Mouse (Mus musculus) hindbrain, embryonic 15.5 days (tissue): ENCODE data around the gene Neb. TPM values are rescaled to one million over a fixed set of nuclear protein-coding genes. Genes with fewer than 3 reads are reported as not detected.

Source experiments
- ATAC-seq: fragments of 200-750 bp; cut with Nextera tagmentation; 2 replicates; pipeline ENCODE4 v1.8.0; 2017; ENCODE audit warnings: low read depth, moderate number of reproducible peaks, moderate TSS enrichment; ENCODE audit not compliant: low FRiP score
- H3K27ac ChIP-seq: fragments of 300-500 bp; sonication (generic); replicated peaks from 2 replicates; pipeline ENCODE4 v1.5.1; 2015; ENCODE audit warnings: mild to moderate bottlenecking, inconsistent platforms
- H3K27me3 ChIP-seq: fragments of 300-500 bp; sonication (generic); 2 replicates; pipeline ENCODE4 v1.6.1; 2015; ENCODE audit warnings: control low read depth, inconsistent platforms
- H3K36me3 ChIP-seq: fragments of 300-500 bp; sonication (generic); 2 replicates; pipeline ENCODE4 v1.6.1; 2015; ENCODE audit warnings: control low read depth, inconsistent platforms
- H3K4me1 ChIP-seq: fragments of 300-500 bp; sonication (generic); replicated peaks from 2 replicates; pipeline ENCODE4 v1.6.1; 2015; ENCODE audit warnings: control low read depth, inconsistent platforms
- H3K4me2 ChIP-seq: fragments of 300-500 bp; sonication (generic); 2 replicates; pipeline ENCODE4 v1.6.1; 2015; ENCODE audit warnings: moderate library complexity, mild to moderate bottlenecking, inconsistent platforms
- H3K4me3 ChIP-seq: fragments of 300-500 bp; sonication (generic); 2 replicates; pipeline ENCODE4 v1.5.1; 2015; ENCODE audit warnings: mild to moderate bottlenecking, inconsistent platforms
- H3K9ac ChIP-seq: fragments of 300-500 bp; sonication (generic); 2 replicates; pipeline ENCODE4 v1.6.1; 2015; ENCODE audit warnings: inconsistent platforms
- H3K9me3 ChIP-seq: fragments of 300-500 bp; sonication (generic); 2 replicates; pipeline ENCODE4 v1.6.1; 2016; ENCODE audit warnings: control low read depth, inconsistent platforms
- WGBS: fragments of 180-500 bp; shearing (Covaris S2); methylation state at CpG from one replicate; pipeline ENCODE4 v1.1.7; 2015; 5-methylcytosine and 5-hydroxymethylcytosine counted together
- polyA plus RNA-seq: library from polyadenylated mRNA; unstranded; fragments of >200 nt; fragmentation: Nextera tagmentation; extraction: Ambion mirVana; gene quantifications from 2 replicates; pipeline ENCODE4 v1.2.1, GENCODE M21; 2015

The Neb gene
- polyA plus RNA-seq, 1 experiment from 2014 or later: 0.36 TPM

DNA sequence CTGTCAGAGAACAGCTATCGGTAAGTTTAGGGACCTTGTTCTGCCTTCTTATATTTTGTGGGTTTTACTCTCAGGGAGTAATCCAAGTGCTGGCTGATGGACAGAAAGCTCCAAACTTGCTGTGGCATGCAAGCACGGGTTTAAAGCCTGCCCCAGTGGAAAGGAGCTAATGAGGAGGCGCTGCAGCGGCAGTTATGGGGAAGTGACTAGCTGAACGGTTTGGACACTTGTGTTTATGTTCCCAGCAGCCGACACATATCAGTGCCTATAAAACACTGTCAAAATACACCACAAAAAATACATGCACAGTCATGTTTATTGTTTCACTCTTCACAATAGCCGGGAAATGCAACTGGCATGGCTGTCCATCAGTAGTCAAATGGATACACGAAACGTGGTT lies 81.5 kb downstream of the Neb start:
- ATAC-seq: no peak
- 78% methylated on average over 9 of the region's 9 CpGs for WGBS

DNA sequence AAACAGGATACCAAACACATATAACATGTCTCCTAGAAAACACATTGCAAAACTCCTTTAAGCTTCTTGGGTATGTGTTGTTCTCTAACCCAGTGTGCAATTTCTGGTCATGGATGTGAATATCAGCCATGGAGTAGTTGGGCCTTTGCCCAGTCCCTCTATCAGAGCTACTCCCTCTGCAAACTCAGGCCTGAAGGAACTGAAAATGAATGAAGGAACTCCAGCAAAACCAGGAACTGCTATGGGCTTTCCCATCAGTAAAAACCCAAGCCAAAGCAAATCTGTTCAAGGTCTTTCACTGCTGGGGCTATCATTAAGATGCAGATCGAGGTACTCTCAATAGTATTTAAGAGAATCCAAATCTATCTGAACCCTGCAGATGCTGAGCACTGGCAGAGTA lies 90.8 kb downstream of the Neb start:
- ATAC-seq: no peak
- WGBS: 88% methylated on average over 1 of the region's 1 CpGs
- H3K4me2 ChIP-seq: no peak overlapping the region

More for the DNA sequence above, 81.5 kb downstream of the Neb start:
- Histone ChIP-seq H3K9me3 (no peaks in the 10 kb centered on the region), H3K36me3 (no peaks in the 10 kb centered on the region), H3K9ac (no peak overlapping the region), H3K4me1 (no peaks in the 10 kb centered on the region), H3K27ac (no peak overlapping the region), H3K27me3 (no peaks in the 10 kb centered on the region), H3K4me2 (no peak overlapping the region), H3K4me3 (no peak overlapping the region)

DNA sequence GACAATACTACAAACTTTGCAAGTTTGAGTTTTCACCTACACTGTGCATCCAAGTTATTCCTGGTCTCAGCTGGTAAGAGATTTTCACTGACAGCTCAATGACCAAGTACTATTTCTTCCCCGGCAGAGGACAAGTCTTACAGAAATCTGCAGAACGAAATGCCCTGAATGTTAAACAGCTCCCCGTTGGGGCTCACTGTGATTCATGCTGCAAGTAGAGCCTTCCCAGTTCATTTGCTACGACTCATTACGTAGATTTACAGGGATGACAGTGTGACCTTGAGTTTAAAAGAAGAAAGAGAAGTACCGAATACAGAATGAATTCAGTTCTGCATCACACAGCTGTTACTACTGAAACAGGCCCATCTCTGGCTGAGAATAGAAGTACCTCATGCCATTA lies 91.9 kb downstream of the Neb start:
- H3K36me3 ChIP-seq: no peaks in the 10 kb centered on the region
- H3K9me3 ChIP-seq: no peaks in the 10 kb centered on the region
- H3K4me2 ChIP-seq: no peak overlapping the region
- H3K9ac ChIP-seq: no peak overlapping the region
- no peaks in the 10 kb centered on the region for H3K27me3 ChIP-seq
- WGBS: 50% methylated on average over 6 of the region's 6 CpGs
- H3K4me3 ChIP-seq: no peak overlapping the region
- ATAC-seq: no peak
- H3K27ac ChIP-seq: no peak overlapping the region
- H3K4me1 ChIP-seq: no peaks in the 10 kb centered on the region

More for the DNA sequence above, 90.8 kb downstream of the Neb start:
- Histone ChIP-seq H3K9me3 (no peaks in the 10 kb centered on the region), H3K27ac (no peak overlapping the region), H3K4me3 (no peak overlapping the region), H3K36me3 (no peaks in the 10 kb centered on the region), H3K9ac (no peak overlapping the region), H3K4me1 (no peaks in the 10 kb centered on the region), H3K27me3 (no peaks in the 10 kb centered on the region)

DNA sequence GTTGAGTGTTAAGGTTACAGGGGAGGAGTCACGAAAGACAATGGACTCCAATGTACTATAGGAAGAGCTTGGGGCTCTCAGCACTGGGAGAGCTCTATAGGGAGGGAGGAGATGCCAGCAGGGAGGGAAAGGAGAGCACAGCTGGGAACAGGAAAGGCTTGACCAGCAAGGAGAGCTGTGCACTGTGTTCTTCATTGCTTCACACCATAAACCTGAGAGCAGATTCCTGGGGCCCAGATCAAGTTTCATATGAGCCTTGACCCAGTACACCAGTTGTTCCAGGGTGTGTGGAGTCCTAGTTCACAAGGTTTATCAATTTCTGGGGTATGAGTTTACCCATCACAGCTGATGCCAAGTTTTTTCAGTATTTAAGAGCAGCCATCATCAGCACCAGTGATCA lies 106.1 kb downstream of the Neb start:
- Histone ChIP-seq H3K36me3 (no peaks in the 10 kb centered on the region), H3K4me2 (no peak overlapping the region), H3K27me3 (no peaks in the 10 kb centered on the region), H3K9ac (no peak overlapping the region), H3K9me3 (no peaks in the 10 kb centered on the region), H3K27ac (no peak overlapping the region), H3K4me1 (no peaks in the 10 kb centered on the region), H3K4me3 (no peak overlapping the region)
- WGBS: 37% methylated on average over 1 of the region's 1 CpGs
- 0 out of 2 replicates have a peak, but pooled peaks have one; percentile 19 for ATAC-seq

DNA sequence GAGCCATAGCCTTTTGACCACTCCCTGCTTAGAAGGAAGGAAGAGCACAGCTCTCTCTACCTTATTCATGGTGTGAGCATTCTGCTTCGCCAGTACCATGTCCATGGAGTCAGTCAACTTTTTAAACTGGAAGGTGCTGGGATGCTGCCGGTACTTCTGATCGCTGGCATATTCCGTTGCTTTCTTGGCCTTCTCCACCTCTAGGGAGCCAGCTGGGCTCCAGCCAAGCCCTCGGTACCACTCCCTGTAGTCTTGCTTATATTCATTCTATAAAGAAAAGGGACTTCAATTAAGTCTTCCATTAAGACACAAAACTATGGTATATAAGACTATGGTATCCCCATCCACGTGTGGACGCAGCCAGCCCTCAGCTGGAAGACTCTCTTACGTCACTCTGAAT lies 107.4 kb downstream of the Neb start:
- WGBS: 88% methylated on average over 8 of the region's 8 CpGs

DNA sequence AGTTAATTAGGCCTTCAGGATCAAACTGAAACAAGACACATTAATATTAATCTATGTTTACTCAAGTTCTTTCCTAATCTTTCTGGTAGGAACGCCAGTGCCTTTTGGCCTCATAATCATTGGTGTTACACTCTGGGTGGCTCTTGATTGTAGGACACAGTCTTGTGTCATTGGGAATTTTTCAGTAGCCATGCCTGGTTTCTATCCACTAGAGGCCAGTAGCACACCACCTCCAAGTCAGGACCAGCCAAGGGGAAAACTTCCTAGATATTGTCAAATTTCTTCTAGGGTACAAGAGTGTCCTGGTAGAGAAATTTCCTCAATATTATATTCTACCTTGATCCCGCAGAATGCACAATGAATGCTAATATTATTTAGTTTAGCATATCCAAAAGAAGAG lies 116.1 kb downstream of the Neb start:
- no peak for ATAC-seq
- H3K9ac ChIP-seq: no peak overlapping the region
- H3K36me3 ChIP-seq: no peaks in the 10 kb centered on the region
- H3K4me2 ChIP-seq: no peak overlapping the region
- no peak overlapping the region for H3K4me3 ChIP-seq
- H3K27ac ChIP-seq: no peak overlapping the region
- WGBS: 49% methylated on average over 2 of the region's 2 CpGs
- H3K27me3 ChIP-seq: no peaks in the 10 kb centered on the region
- no peaks in the 10 kb centered on the region for H3K9me3 ChIP-seq
- no peaks in the 10 kb centered on the region for H3K4me1 ChIP-seq

More for the DNA sequence above, 107.4 kb downstream of the Neb start:
- Histone ChIP-seq H3K4me3 (no peak overlapping the region), H3K9me3 (no peaks in the 10 kb centered on the region), H3K9ac (no peak overlapping the region), H3K4me2 (no peak overlapping the region), H3K4me1 (no peaks in the 10 kb centered on the region), H3K27ac (no peak overlapping the region), H3K36me3 (no peaks in the 10 kb centered on the region), H3K27me3 (no peaks in the 10 kb centered on the region)
- no peak for ATAC-seq

DNA sequence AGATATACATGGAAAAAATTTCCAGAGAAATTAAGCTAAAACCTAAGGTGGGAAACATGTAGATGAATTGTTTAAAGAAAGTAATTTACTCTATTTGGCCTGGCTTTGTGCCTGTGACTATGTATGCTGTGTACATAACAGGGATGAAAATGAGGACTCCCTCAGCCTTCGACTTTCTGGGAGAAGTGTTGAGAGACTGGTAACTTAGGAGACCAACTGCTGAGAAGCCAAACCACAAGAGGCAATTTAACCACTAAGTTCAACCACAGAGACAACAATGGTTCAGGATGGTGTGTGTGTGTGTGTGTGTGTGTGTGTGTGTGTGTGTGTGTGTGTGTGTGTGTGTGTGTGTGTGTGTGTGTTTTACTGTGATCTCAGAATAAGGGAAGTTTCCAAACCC lies 126.2 kb downstream of the Neb start:
- Histone ChIP-seq H3K4me3 (no peak overlapping the region), H3K36me3 (no peaks in the 10 kb centered on the region), H3K27me3 (no peaks in the 10 kb centered on the region), H3K27ac (no peak overlapping the region), H3K9me3 (no peaks in the 10 kb centered on the region), H3K4me2 (no peak overlapping the region), H3K4me1 (no peaks in the 10 kb centered on the region), H3K9ac (no peak overlapping the region)
- ATAC-seq: no peak
- 67% methylated on average over 1 of the region's 1 CpGs for WGBS

DNA sequence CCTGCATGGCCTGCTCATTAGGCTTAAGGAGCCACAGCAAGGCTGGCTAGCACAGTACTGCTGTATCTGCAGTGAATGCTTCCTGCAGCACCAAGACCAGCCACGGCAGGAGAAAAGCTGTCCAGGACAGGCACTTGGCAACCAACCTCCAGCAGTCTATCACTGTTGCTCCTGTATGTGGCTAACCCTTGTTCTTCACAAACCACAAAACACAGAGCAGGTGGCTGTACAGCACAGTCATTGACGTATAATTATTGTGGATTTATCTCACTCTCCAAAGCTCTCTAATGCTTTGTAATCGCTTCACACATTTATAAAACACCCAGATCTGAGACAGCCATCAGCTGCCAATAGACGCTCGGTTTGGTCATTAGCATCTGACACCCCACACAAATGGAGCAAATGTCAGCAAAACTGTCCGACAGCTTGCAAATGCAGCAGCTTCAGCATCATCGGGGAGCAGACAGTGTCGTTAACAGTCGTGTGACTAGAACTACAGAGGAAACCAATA lies 129.9 kb downstream of the Neb start:
- Histone ChIP-seq H3K27ac (no peak overlapping the region), H3K4me2 (no peak overlapping the region), H3K9me3 (no peaks in the 10 kb centered on the region), H3K9ac (no peak overlapping the region), H3K27me3 (no peaks in the 10 kb centered on the region), H3K4me1 (no peaks in the 10 kb centered on the region), H3K4me3 (no peak overlapping the region), H3K36me3 (no peaks in the 10 kb centered on the region)
- ATAC-seq: peak; percentile 73
- WGBS: 43% methylated on average over 9 of the region's 9 CpGs

DNA sequence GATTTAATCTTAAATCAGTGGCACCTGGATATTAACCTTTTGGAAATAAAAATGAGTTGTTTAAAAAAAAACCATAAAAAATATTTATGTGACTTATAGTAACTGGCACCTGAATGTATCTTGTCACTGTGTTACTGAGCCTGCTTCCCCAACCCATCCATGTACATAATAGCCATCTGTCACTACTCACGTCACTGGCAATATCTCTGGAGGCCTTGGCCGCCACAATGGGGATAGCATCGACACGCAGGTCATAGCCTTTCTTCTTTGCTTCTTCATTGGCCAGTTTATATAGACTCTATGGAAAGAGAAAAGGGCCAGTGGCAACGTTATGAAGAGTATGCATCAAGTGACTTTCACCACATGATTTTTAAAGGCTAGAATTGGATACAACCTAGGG lies 133.2 kb downstream of the Neb start:
- H3K9ac ChIP-seq: no peak overlapping the region
- no peaks in the 10 kb centered on the region for H3K36me3 ChIP-seq
- no peaks in the 10 kb centered on the region for H3K27me3 ChIP-seq
- H3K4me1 ChIP-seq: no peaks in the 10 kb centered on the region
- no peaks in the 10 kb centered on the region for H3K9me3 ChIP-seq
- H3K4me2 ChIP-seq: no peak overlapping the region
- 80% methylated on average over 5 of the region's 5 CpGs for WGBS
- ATAC-seq: no peak
- no peak overlapping the region for H3K4me3 ChIP-seq
- H3K27ac ChIP-seq: no peak overlapping the region

DNA sequence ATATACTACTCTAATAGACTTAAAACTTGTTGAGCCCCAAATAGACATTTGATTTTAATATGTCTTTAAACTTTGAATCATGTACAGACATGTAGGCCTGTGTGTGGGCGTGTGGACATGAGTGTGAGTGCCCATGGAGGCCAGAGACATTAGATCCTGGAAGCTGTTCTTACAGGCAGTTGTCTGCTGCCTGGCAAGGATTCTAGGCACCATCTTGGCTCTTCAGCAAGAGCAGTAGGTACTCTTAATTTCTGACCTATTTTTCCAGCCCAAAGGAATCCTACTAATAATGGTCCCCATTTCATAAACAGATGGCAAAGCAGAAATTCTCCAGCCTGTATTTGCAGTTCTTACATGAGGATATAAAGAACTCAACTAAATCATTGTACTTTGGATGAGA lies 135.6 kb downstream of the Neb start:
- no peak overlapping the region for H3K4me3 ChIP-seq
- WGBS: 88% methylated on average over 1 of the region's 1 CpGs
- H3K9ac ChIP-seq: no peak overlapping the region
- no peaks in the 10 kb centered on the region for H3K9me3 ChIP-seq
- no peaks in the 10 kb centered on the region for H3K27me3 ChIP-seq
- no peak for ATAC-seq
- no peaks in the 10 kb centered on the region for H3K36me3 ChIP-seq
- no peak overlapping the region for H3K27ac ChIP-seq
- H3K4me2 ChIP-seq: no peak overlapping the region
- no peaks in the 10 kb centered on the region for H3K4me1 ChIP-seq

DNA sequence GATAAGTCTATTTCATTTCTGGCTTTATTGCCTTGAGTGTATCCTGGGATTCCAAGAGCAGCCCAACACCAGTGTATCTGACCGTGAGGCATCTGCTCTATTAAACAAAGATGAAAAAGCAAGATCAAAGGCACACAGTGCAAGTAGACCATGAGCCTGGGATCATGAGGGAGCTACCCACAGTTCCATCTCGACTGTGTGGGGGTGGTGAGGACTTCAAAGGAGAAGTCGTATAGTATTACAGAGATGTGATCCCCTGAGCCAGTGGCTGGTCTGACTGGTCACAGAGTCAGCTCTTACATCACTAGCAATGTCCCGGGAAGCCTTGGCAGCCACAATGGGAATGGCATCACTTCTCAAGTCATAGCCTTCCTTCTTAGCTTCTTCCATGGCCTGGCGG lies 140.4 kb downstream of the Neb start:
- no peak overlapping the region for H3K27ac ChIP-seq
- H3K36me3 ChIP-seq: no peaks in the 10 kb centered on the region
- WGBS: 73% methylated on average over 5 of the region's 5 CpGs
- no peak overlapping the region for H3K4me2 ChIP-seq
- no peaks in the 10 kb centered on the region for H3K9me3 ChIP-seq
- H3K4me3 ChIP-seq: no peak overlapping the region
- no peaks in the 10 kb centered on the region for H3K4me1 ChIP-seq
- H3K9ac ChIP-seq: no peak overlapping the region
- no peaks in the 10 kb centered on the region for H3K27me3 ChIP-seq
- no peak for ATAC-seq

DNA sequence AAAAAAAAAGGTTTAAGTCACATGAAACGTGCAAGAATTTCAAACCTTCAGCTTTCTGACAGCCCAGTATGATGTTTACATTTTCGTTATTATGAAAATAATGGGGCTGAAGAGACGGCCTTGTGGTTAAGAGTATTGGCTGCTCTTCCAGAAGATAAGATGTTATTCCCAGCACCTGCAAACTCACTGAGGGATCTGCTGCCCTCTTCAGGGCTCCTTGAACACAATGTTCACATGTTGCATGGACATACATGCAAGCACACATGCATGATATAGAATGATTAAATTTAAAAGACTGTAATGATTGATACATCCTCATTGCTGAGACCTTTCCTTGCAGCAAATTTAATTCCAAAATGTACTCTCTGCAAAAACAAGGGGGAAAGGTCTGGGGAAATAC lies 150.7 kb downstream of the Neb start:
- no peaks in the 10 kb centered on the region for H3K9me3 ChIP-seq
- 65% methylated on average over 3 of the region's 3 CpGs for WGBS
- H3K4me2 ChIP-seq: no peak overlapping the region
- ATAC-seq: no peak
- H3K9ac ChIP-seq: no peak overlapping the region
- H3K36me3 ChIP-seq: no peaks in the 10 kb centered on the region
- no peaks in the 10 kb centered on the region for H3K27me3 ChIP-seq
- no peak overlapping the region for H3K4me3 ChIP-seq
- H3K4me1 ChIP-seq: no peaks in the 10 kb centered on the region
- H3K27ac ChIP-seq: no peak overlapping the region

DNA sequence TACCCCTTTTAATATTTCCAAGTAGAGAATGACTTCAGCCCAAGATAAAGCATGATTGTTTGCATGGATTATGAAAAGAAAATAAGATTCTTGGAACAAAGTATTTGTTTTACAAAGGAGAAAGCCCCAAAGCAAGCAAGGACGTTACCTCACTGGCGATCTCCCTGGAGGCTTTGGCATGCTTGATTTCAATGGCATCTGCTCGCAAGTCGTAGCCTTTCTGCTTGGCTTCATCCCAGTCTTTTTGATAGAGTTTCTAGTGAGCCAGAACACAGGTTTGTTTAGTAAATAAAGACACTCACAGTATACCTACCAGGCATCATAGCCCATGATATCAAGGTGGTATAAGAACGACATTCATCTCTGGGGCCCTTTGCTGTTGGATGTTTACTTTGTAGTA lies 153.9 kb downstream of the Neb start:
- no peak overlapping the region for H3K9ac ChIP-seq
- H3K27ac ChIP-seq: no peak overlapping the region
- H3K4me3 ChIP-seq: no peak overlapping the region
- H3K4me1 ChIP-seq: no peaks in the 10 kb centered on the region
- no peak for ATAC-seq
- H3K36me3 ChIP-seq: no peaks in the 10 kb centered on the region
- H3K4me2 ChIP-seq: no peak overlapping the region
- 55% methylated on average over 5 of the region's 5 CpGs for WGBS
- H3K9me3 ChIP-seq: no peaks in the 10 kb centered on the region
- no peaks in the 10 kb centered on the region for H3K27me3 ChIP-seq
